Mouse (Mus musculus): ENCODE measurements around the gene Synj1. TPM values are rescaled to one million over a fixed set of nuclear protein-coding genes. Genes with fewer than 3 reads are reported as not detected.
A peak's percentile ranks its signal among the peaks of the same experiment; 100 is the strongest.

Synj1 gene
- total RNA-seq, 2 experiments from 2014 or later, result 11.2 to 13.8 TPM

DNA sequence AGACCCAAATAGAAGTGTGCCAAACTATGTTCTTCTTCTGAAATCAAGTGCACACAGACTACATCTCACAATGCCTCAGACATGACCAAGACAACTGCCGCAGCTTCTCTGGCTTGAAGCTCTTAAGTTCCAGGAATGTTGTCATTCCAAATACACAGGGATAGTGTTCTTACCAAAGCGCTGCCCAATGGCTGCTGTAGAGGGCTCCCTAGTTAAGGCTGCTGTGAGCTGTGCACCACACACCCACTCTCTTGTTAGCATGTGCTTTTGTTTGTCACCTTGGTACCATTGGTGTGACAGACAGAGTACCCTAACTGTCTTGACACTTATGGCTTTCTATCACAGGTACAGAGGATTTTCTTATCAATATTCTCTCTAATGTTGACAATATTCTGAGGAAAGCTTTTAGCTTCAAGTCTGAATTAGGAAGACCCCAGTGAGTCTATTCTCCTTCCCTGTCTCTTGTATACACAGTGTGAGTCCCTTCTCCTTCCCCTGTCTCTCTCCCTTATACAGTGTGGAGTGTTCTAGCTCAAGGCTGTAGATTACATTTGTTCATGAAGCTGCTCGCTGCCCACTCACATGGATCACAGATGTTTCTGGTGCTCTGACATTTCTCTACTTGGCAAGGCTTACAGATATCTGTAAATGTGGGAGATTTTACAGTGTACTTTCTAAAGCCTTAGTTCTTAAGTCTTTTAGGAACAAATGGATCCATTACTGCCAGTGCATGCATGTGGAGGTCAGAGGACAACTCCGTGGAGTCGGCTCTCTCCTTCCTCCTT, 52.6 kb downstream of the Synj1 start:
- H3K27ac ChIP-seq, result no peak overlapping the region
- DNase-seq, result no peak
- TF ChIP-seq CTCF (IDR thresholded peaks at IDR 0.05), result no peak
- H3K4me3 ChIP-seq, result no peak overlapping the region
- intact Hi-C loops (cut with DNase I), result no loop called here

DNA sequence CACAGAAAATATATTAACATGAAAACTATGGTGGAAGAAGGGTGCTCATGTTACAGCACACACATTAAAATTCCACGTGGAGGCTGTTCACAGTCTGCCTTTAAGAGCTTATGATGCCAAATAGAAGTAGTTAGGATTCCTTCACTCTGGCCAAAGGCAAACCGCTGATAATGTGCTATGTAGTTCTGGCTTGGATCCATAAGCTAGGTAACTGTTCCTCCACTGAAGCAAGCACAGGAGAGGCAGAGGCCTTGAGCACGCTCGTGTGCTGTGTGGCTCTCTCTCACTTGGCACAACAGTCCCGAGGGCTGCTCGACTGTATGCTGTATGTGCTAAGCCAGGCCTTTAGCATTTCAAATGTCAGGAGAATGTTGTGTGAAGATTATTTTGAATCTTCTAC, 55.6 kb downstream of the Synj1 start:
- Histone ChIP-seq H3K4me3 (no peak overlapping the region), H3K27ac (no peak overlapping the region)
- intact Hi-C loops (cut with DNase I), result no loop called here
- TF ChIP-seq CTCF (IDR thresholded peaks at IDR 0.05), result no peak
- DNase-seq, result no peak

DNA sequence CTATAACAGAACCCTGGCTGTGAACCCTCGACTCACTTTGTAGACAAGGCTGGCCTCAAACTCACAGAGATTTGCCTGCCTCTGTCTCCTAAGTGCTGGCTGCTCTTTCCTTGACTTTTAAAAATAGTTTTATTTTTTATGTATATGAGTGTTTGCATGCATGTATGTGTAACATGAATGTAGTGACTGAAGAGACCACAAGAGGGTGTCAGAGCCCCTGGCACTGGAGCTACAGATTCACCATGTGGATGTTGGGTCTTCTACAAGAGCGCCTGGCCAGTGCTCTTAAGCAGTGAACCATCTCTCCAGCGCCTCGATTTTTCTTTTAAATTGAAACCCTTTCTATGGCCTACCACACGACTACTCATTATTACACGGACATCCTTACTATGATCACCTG, 57.3 kb downstream of the Synj1 start:
- Histone ChIP-seq H3K27ac (no peak overlapping the region), H3K4me3 (no peak overlapping the region)
- DNase-seq, result no peak
- TF ChIP-seq CTCF (IDR thresholded peaks at IDR 0.05), result peak; percentile 17; the same call in 1 of the 2 replicates
- intact Hi-C loops (cut with DNase I), result no loop called here

DNA sequence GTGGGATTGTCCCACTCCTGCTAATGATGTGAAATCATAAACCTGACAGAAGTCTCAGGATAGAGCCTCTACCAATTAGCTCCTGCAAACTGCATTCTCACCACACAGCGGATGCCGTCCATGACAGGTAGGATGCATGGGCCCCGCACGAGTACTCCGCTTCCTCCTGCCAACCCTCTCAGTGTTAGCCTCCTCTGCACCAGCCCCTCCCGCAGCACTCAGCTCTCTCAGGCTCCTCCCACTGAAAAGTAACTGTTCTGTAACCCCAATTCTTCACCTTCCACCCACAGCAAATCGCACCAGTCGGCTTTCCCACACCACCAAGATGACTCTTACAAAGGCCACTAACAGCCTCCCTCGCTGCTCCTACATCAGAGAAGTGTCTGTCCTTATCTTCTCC, 58.0 kb downstream of the Synj1 start:
- intact Hi-C loops (cut with DNase I), result no loop called here
- Histone ChIP-seq H3K27ac (no peak overlapping the region), H3K4me3 (no peak overlapping the region)
- no peak for TF ChIP-seq CTCF (IDR thresholded peaks at IDR 0.05)
- DNase-seq, result no peak

DNA sequence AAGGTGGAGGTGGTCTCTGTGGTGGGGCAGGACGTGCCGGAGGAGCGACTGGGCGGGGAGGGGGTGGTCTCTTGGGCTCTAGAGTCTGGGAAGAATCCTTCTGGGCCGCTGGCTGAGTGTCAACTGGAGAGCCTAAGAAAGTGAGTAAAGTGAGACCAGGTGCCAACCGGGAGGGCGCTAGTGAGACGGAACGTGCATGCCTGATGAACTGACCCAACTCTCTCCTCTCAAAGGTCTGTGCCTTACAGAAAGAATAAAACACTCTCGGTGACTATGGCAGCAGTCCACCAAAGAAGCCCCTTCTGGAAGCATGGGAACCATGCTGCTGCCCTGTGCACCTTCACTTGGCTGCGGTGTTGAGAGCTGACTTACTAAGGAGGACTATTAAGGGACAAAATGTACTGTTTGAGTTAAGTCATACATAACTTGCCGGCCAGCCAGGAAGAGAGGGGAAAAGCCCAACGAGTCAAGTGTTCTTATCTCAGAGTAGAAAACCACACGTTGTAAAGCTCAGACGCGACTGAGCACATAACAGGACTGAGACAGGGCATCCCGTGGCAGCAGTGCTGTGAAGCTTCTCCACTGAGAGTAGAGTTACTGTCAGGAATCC, 60.6 kb downstream of the Synj1 start:
- no peak for DNase-seq
- intact Hi-C loops (cut with DNase I), result no loop called here
- Histone ChIP-seq H3K4me3 (no peak overlapping the region), H3K27ac (no peak overlapping the region)
- TF ChIP-seq CTCF (IDR thresholded peaks at IDR 0.05), result no peak

DNA sequence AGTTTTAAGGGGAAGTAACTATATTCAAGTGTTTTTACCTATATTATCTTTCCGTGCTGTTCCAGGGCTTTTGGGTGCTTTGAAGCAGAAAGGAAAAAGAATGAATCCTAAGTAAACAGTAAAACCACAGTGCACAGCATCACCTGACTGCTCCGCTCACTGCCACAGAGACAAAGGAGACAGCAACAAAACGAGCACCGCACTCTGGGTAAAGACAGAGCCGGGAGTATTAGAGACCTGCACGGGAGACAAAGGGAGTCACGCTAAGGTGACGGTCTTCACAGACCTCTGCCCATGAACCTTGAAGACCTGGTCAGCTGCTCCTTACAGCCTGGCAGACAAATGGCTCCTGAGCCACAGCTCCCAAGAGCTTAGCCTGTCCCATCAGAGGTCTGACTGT, 64.1 kb downstream of the Synj1 start:
- Histone ChIP-seq H3K27ac (no peak overlapping the region), H3K4me3 (no peak overlapping the region)
- TF ChIP-seq CTCF (IDR thresholded peaks at IDR 0.05), result no peak
- no peak for DNase-seq
- intact Hi-C loops (cut with DNase I), result no loop called here

DNA sequence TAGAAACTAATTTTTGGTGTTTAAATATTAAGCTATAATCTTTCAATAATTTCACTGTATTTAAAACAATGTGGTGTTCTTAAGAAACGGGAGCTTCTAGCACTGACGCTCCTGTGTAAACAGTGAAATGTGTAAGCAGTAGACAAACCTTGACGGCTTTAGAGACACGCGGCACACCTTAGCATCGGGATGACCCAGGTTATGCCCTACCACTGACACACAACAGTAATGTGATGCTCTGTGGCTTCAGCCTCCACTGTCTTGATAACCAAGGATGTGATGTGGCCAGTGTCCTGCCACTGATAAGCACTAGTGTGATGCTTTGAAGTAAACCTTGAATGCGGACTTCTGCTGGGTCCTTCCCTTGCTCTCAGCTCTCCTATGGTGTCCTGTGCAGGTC, 69.9 kb downstream of the Synj1 start:
- Histone ChIP-seq H3K27ac (no peak overlapping the region), H3K4me3 (no peak overlapping the region)
- no peak for TF ChIP-seq CTCF (IDR thresholded peaks at IDR 0.05)
- intact Hi-C loops (cut with DNase I), result no loop called here
- no peak for DNase-seq

DNA sequence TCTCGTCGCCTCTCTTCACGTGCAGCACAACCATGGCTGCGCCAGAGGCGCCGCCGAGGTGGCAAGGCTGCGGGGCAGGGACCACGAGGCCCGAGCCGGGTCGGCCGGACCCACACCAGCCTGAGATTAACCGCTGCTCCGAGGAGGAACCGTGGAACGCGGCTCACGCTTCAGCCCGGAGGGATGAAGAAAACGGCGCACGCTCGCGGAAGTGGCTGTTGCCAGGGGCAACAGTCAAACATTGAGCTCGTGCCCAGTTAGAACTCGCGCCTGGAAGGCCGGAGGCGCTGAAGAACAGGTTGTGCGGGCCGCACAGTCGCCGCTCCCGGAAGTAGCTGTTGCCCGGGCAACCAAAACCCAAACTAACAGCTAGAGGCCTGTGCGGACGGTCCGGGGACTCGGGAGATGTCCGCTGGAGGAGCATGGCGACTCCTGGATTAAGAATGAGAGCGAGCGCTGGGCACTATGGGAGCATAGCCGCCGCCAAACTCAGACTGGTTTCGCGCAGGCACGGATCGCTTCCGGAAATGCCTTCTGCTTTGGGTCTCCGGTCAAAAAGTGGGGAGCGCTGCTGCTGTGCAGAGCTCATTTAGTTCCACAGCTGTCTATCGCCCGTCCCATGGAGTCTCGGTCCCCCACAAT, 76.3 kb downstream of the Synj1 start, which contains the start of gene Cfap298:
Cfap298 (minus strand) TSS at position 428 of the 642 bp plus-strand sequence.
- peak; percentile 94 for DNase-seq
- no peak for TF ChIP-seq CTCF (IDR thresholded peaks at IDR 0.05)
- intact Hi-C loops (cut with DNase I), result loop anchor here (2.0 to 5.0 kb wide), 4 partner anchors 77 to 126 kb away; partner anchors contain the start of genes Paxbp1 and Synj1
- Histone ChIP-seq H3K4me3 (peak within 1 kb of the TSS; percentile 99), H3K27ac (peak within 1 kb of the TSS; percentile 93)

DNA sequence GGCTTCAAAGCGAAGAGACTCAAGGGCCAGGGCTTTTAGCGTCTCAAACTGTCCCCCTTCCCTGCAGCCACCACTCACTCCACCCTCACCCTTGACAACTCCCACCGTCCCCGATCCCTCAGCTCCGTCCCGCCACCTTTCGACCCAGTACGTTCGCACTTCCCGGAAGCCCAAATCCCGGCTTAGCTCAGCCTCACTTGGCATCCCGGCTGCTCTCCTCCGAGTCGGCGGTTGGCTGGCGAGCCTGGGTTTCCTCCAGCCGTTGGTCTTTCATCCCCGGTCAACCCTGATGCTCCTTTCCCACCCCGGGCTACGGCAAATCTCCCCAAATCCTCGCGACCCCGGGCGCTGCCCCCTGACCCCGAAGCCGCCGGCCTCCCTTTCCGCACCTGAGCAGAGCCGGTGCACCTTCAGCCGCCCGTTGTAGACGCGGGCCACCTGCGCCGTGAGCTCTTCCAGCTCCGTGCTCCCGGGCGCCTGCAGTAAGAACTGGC, 76.9 kb downstream of the Synj1 start:
- TF ChIP-seq CTCF (IDR thresholded peaks at IDR 0.05), result no peak
- peak; percentile 80 for DNase-seq
- Histone ChIP-seq H3K27ac (peak overlapping the region; percentile 93), H3K4me3 (peak overlapping the region; percentile 99)
- intact Hi-C loops (cut with DNase I), result loop anchor here (2.0 to 5.0 kb wide), 3 partner anchors 102 to 125 kb away; partner anchors contain the start of gene Paxbp1

DNA sequence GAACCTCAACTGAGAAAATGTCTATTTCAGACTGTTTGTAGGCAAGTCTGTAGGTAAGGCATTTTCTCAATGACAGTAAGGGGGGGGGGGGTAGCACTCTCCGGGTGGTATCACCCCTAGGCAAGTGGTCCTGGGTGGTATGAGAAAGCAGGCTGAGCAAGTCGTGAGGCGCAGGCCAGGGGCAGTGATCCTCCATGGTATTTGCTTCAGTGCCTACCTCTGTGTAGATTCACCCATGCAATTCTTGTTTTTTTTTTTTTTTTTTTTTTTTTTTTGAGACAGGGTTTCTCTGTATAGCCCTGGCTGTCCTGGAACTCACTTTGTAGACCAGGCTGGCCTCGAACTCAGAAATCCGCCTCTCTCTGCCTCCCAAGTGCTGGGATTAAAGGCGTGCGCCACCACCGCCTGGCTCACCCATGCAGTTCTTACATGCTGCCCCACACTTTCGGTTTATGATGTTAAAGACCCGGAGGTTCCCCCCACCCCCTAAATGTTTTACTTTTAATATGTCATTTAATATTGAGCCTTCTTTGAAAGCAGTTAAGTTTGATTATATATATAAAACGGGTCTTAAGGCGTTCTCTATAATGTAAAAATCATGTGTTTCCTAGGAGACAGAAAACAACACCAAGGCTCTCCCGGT, 77.5 kb downstream of the Synj1 start:
- H3K27ac ChIP-seq, result peak overlapping the region; percentile 93
- intact Hi-C loops (cut with DNase I), result loop anchor here (2.0 to 5.0 kb wide), 3 partner anchors 101 to 125 kb away; partner anchors contain the start of gene Paxbp1

DNA sequence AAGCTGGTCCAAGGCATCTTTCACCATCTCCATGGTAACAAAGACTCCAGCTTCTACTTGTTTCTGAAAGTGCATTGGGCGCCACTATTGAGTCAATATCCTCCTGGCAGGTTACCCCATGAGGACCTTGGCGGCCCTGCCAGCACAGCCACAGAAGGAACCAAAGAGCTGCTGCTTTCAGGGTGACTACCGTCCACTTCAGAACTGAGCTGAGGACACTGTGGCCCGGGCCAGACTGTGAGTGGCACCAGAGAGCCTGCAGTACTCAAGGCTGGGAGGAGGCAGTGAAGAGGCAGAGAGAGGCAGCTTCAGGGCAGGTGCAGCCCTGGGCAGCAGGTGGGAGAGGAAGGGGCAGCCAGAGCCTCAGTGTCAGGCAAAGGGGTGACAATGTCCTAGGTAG, 83.7 kb downstream of the Synj1 start:
- no peak for DNase-seq
- H3K27ac ChIP-seq, result no peak overlapping the region
- no peak overlapping the region for H3K4me3 ChIP-seq
- no peak for TF ChIP-seq CTCF (IDR thresholded peaks at IDR 0.05)
- intact Hi-C loops (cut with DNase I), result no loop called here

More for the DNA sequence above, 77.5 kb downstream of the Synj1 start:
- TF ChIP-seq CTCF (IDR thresholded peaks at IDR 0.05), result no peak
- H3K4me3 ChIP-seq, result peak overlapping the region; percentile 99
- DNase-seq, result no peak

DNA sequence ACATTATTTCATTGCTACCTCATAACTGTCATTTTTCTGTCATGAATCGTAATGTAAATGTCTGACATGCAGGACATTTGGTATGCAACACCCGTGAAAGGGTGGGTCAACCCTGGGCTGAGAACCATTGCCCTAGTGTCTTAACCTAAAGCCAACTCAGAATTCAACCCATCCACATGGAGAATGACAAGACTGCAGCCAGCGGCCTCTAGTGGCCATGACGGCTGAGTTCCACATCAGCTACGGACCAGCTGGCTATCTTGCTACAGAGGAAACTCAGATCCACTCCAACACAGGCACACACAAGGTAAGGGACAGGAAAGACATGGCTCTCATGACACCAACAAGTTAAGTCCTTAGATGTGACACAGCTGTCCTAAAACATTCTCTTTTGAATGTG, 85.6 kb downstream of the Synj1 start:
- DNase-seq, result peak; percentile 65
- H3K27ac ChIP-seq, result no peak overlapping the region
- H3K4me3 ChIP-seq, result no peak overlapping the region
- peak; percentile 77 for TF ChIP-seq CTCF (IDR thresholded peaks at IDR 0.05)
- intact Hi-C loops (cut with DNase I), result no loop called here
